Mouse (Mus musculus) stomach, embryonic 15.5 days (tissue): ENCODE data around the gene Ttll11. TPM values are rescaled to one million over a fixed set of nuclear protein-coding genes. Genes with fewer than 3 reads are reported as not detected.

Experiments
- ATAC-seq: fragments of 200-750 bp; cut with Nextera tagmentation; 2 replicates; pipeline ENCODE4 v1.8.0; 2017; ENCODE audit warnings: low read depth, moderate number of reproducible peaks, moderate TSS enrichment; ENCODE audit not compliant: insufficient read depth, low FRiP score
- H3K27ac ChIP-seq: fragments of 300-500 bp; sonication (generic); 2 replicates; pipeline ENCODE4 v1.5.1; 2015; ENCODE audit warnings: mild to moderate bottlenecking, inconsistent platforms
- H3K27me3 ChIP-seq: fragments of 300-500 bp; sonication (generic); replicated peaks from 2 replicates; pipeline ENCODE4 v1.6.1; 2015; ENCODE audit warnings: inconsistent platforms
- H3K36me3 ChIP-seq: fragments of 300-500 bp; sonication (generic); 2 replicates; pipeline ENCODE4 v1.6.1; 2015; ENCODE audit warnings: inconsistent platforms
- H3K4me1 ChIP-seq: fragments of 300-500 bp; sonication (generic); 2 replicates; pipeline ENCODE4 v1.6.1; 2015; ENCODE audit warnings: inconsistent platforms
- H3K4me2 ChIP-seq: fragments of 300-500 bp; sonication (generic); 2 replicates; pipeline ENCODE4 v1.6.1; 2015; ENCODE audit warnings: mild to moderate bottlenecking, inconsistent platforms
- H3K4me3 ChIP-seq: fragments of 300-500 bp; sonication (generic); replicated peaks from 2 replicates; pipeline ENCODE4 v1.5.1; 2015; ENCODE audit warnings: inconsistent platforms
- H3K9ac ChIP-seq: fragments of 300-500 bp; sonication (generic); 2 replicates; pipeline ENCODE4 v1.6.1; 2015; ENCODE audit warnings: inconsistent platforms
- H3K9me3 ChIP-seq: fragments of 300-500 bp; sonication (generic); 2 replicates; pipeline ENCODE4 v1.6.1; 2016; ENCODE audit warnings: inconsistent platforms
- WGBS: fragments of 180-500 bp; shearing (Covaris S2); methylation state at CpG from one replicate; pipeline ENCODE4 v1.1.7; 2015; 5-methylcytosine and 5-hydroxymethylcytosine counted together
- polyA plus RNA-seq: library from polyadenylated mRNA; unstranded; fragments of >200 nt; fragmentation: Nextera tagmentation; extraction: Ambion mirVana; gene quantifications from 2 replicates; pipeline ENCODE4 v1.2.1, GENCODE M21; 2015

The Ttll11 gene
- polyA plus RNA-seq, 1 experiment from 2014 or later = 0.65 TPM

DNA sequence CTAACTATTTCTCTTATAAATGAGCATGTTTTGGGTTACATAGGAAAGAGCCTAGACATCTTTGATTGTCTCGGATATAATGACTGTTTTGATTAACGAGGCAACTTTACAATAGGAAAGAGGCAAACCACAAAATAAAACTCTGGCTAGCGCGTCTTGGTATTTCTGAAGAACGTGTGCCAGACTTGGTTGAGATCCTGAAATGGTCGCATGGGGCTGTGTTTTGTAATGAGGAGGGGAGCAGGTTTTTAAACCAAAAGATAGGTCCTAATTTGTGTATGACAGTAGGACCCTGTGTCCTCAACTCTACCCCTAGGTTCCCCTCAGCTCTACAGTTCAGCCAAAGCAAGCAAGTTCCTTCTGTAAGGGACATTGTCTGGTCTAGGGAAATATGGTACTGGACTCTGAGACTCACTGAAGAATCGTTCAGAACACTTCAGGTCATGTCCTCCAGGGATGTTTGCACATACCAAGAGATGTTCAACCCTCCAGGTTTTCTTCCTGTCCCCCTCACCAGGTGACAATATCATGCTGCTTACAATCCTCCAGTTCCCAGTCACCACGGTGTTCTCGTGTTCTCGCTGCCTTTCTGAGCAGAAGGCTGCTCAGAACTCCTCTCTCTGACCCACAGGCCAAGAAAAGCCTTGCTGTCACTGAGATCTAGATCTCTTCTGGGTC, 147.7 kb downstream of the Ttll11 start:
- Histone ChIP-seq H3K36me3 (no peaks in the 10 kb centered on the region), H3K9ac (no peak overlapping the region), H3K4me2 (no peak overlapping the region), H3K4me1 (peaks cover 7% of the 10 kb centered on the region; the same call in 1 of the 2 replicates), H3K27ac (no peak overlapping the region), H3K27me3 (no peaks in the 10 kb centered on the region), H3K9me3 (no peaks in the 10 kb centered on the region), H3K4me3 (no peak overlapping the region)
- 73% methylated on average over 10 of the region's 10 CpGs for WGBS
- no peak for ATAC-seq

DNA sequence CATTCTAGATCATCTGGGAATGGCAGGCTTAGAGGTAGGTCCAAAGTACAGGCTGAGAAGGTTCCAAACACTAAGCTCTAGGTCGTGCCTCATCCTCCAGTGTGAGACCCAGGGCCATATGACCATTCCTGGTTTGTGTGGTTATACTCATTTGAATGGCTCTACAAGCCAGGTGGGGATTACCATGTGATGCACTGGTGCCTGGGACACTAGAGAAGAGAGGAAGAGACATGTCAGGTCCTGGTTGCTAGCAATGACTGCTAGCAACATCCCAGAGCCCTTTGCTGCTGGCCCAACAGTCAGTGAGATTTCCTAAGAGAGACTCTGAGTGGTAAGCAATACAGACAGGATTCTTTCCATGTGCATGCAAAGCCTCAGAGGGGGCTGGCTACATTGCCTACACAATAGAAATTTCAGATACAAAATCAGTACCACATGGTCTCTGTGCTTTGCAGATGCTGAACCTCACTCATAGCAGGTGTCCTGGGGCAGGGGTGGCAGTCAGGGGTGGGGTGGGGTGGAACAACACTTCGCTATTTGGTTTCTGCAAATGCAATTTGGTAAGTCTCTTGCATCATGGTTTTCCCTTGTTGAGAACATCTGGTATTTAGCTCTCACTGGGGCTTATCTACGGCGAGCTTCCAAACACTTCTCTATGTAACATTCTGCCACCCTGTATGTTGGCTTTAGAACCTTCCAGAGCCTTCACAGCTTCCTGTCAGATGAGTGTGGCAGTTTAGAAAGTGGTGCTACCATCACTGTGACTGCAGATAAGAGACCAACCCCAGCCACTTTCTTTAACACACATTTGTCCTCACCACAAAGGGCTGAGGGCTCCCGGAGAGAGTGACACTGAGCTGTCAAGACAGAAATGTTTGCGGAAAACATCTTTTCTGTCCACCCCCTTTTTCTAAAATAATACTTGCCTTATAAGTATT, 148.5 kb downstream of the Ttll11 start:
- no peaks in the 10 kb centered on the region for H3K27me3 ChIP-seq
- 74% methylated on average over 6 of the region's 6 CpGs for WGBS
- no peak for ATAC-seq
- no peak overlapping the region for H3K27ac ChIP-seq
- no peak overlapping the region for H3K9ac ChIP-seq
- H3K9me3 ChIP-seq = no peaks in the 10 kb centered on the region
- no peak overlapping the region for H3K4me3 ChIP-seq
- H3K4me2 ChIP-seq = no peak overlapping the region
- H3K4me1 ChIP-seq = peaks cover 7% of the 10 kb centered on the region; the same call in 1 of the 2 replicates
- H3K36me3 ChIP-seq = no peaks in the 10 kb centered on the region

DNA sequence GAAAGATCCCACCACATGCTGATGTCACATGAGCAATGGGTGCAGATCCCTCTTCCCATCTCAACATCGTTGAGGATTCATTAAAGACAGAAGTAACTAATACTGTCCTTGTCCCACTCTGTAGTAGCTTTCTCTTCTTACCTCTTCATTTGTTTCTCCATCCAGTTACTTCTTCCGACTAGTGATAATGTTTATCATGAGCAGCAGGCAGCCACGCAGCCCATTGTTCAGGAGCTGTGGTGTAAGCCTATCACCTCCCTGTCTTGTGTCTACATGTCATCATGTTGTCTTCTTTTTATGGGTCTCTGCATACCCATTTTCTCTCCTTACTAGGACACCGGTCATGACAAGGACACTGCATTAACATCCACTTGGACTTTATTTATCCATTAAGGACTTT, 150.6 kb downstream of the Ttll11 start:
- no peaks in the 10 kb centered on the region for H3K27me3 ChIP-seq
- H3K36me3 ChIP-seq = no peaks in the 10 kb centered on the region
- ATAC-seq = no peak
- 89% methylated on average over 4 of the region's 4 CpGs for WGBS
- H3K9me3 ChIP-seq = no peaks in the 10 kb centered on the region
- no peak overlapping the region for H3K4me3 ChIP-seq
- no peak overlapping the region for H3K27ac ChIP-seq
- peaks cover 11% of the 10 kb centered on the region; the same call in 1 of the 2 replicates for H3K4me1 ChIP-seq
- no peak overlapping the region for H3K4me2 ChIP-seq
- no peak overlapping the region for H3K9ac ChIP-seq

DNA sequence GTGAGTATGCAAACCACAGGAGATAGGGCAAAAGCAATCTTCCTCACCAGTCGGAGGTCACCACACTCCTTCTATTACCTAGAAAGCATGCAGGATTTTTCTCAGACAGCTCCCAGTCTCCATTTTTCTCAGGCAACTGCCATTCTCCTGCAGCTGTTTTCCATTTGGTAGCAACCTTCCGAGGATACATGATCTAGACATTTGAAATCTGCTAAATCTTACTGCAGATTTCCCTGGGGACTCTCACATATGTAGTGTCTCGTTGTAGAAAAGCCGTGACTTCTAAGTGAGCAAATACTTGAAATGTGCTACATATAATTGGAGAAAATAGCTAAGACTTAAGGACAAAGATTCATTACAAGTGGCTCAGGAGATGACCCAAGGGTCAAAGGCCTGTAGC, 151.8 kb downstream of the Ttll11 start:
- ATAC-seq = no peak
- H3K9ac ChIP-seq = no peak overlapping the region
- no peaks in the 10 kb centered on the region for H3K27me3 ChIP-seq
- H3K27ac ChIP-seq = no peak overlapping the region
- H3K4me1 ChIP-seq = peaks cover 10% of the 10 kb centered on the region; the same call in 1 of the 2 replicates
- H3K36me3 ChIP-seq = no peaks in the 10 kb centered on the region
- no peaks in the 10 kb centered on the region for H3K9me3 ChIP-seq
- no peak overlapping the region for H3K4me3 ChIP-seq
- 78% methylated on average over 4 of the region's 4 CpGs for WGBS
- H3K4me2 ChIP-seq = no peak overlapping the region

DNA sequence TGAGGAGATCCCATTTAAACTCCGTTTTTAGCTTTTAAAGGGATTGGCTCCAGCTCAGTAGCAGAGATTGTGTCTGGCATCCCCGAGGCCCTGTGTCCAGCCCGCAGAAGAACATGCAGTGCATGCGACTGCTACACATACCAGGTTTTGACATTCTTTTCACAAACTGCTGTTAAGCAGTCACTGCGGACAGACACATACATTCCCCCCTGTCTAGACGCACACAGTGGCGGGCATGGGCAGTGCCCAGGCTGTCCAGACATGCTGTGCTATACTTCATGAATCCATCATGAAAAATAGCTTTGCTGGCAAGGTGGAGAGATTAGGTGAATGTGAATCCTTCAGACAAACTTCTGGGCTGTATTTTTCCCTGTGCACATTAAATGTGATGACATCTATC, 154.6 kb downstream of the Ttll11 start:
- H3K9ac ChIP-seq = no peak overlapping the region
- no peaks in the 10 kb centered on the region for H3K36me3 ChIP-seq
- no peak overlapping the region for H3K4me3 ChIP-seq
- no peak overlapping the region for H3K27ac ChIP-seq
- H3K9me3 ChIP-seq = no peaks in the 10 kb centered on the region
- no peaks in the 10 kb centered on the region for H3K27me3 ChIP-seq
- WGBS = 63% methylated on average over 7 of the region's 7 CpGs
- H3K4me2 ChIP-seq = no peak overlapping the region
- ATAC-seq = no peak
- 0 out of 2 replicates have a peak, but pooled peaks cover 4% of the 10 kb centered on the region for H3K4me1 ChIP-seq

DNA sequence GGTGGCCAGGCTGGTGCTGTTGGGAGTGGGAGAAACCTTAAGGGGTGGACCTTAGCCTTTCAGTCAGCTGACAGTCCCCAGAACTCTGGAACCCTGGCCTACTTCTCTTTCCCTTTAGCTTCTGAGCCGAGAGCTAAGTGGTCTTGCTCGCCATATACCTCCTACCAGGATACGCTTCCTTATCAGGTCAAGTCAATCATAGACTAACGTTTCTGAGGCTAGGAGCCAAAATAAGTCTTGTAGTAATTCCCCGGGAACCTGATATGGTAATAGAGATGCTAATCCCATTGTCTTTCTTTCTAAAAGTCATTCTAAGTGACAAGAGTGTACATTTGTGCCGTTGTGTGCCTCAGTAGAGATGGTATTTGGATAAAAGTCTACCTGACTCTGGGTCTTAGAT, 156.1 kb downstream of the Ttll11 start:
- 0 out of 2 replicates have a peak, but pooled peaks cover 4% of the 10 kb centered on the region for H3K4me1 ChIP-seq
- ATAC-seq = no peak
- H3K36me3 ChIP-seq = no peaks in the 10 kb centered on the region
- no peak overlapping the region for H3K9ac ChIP-seq
- H3K9me3 ChIP-seq = no peaks in the 10 kb centered on the region
- H3K4me2 ChIP-seq = no peak overlapping the region
- 72% methylated on average over 6 of the region's 6 CpGs for WGBS
- no peak overlapping the region for H3K27ac ChIP-seq
- no peak overlapping the region for H3K4me3 ChIP-seq
- no peaks in the 10 kb centered on the region for H3K27me3 ChIP-seq

DNA sequence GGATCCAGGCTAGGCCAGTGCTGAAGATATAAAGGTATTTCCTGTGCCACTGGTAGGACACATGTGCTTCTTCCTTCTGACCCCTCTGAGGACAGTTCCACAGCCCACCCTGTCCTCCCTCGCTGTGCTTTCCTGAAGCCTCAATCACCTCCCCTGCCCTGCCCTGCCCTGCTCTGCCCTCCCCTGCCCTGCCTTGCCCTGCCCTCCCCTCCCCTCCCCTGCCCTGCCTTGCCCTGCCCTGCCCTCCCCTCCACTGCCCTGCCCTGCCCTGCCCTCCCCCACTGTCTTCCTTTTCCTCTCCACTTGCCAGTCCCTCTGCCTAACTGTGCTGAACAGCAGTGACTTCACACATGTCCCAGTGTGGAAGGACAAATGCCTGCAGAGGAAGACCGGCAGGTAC, 160.8 kb downstream of the Ttll11 start:
- Histone ChIP-seq H3K36me3 (no peaks in the 10 kb centered on the region), H3K4me3 (no peak overlapping the region), H3K4me1 (no peaks in the 10 kb centered on the region), H3K27ac (no peak overlapping the region), H3K27me3 (no peaks in the 10 kb centered on the region), H3K9me3 (no peaks in the 10 kb centered on the region), H3K9ac (no peak overlapping the region), H3K4me2 (no peak overlapping the region)
- 0 out of 2 replicates have a peak, but pooled peaks have one; percentile 18 for ATAC-seq
- 34% methylated on average over 2 of the region's 2 CpGs for WGBS

DNA sequence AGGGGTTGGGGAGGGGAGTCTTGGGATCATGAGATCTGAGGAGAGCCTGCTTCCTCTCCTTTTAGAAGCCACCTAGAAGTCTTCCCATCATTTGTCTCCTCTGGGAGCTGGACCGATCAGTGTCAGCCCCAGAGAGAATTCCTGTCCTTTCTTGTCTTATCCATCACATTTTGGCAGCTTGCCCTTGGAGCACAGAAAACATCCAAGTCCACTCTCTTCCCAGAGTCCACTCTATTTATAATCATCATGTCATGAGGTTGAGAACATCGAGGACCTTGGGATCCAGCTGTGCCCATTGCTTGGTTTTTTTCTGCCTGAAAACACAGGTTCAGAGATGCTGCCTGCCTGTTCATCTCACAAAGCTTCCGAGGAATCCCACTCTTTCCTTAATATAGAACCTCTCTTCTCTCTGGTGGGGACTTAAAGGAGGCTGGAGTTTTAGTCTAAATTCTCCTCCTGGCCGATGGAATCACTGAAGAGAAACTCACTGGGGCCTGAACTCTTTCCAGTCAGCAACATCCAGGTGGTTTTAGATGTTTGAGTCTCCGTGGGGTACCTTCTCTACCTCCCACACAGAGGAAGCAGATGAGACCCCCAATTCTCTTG, 163.6 kb downstream of the Ttll11 start:
- WGBS = 65% methylated on average over 5 of the region's 5 CpGs
- no peak overlapping the region for H3K4me2 ChIP-seq
- no peaks in the 10 kb centered on the region for H3K27me3 ChIP-seq
- H3K4me1 ChIP-seq = no peaks in the 10 kb centered on the region
- no peak for ATAC-seq
- no peak overlapping the region for H3K9ac ChIP-seq
- no peaks in the 10 kb centered on the region for H3K36me3 ChIP-seq
- no peak overlapping the region for H3K27ac ChIP-seq
- H3K4me3 ChIP-seq = no peak overlapping the region
- no peaks in the 10 kb centered on the region for H3K9me3 ChIP-seq

DNA sequence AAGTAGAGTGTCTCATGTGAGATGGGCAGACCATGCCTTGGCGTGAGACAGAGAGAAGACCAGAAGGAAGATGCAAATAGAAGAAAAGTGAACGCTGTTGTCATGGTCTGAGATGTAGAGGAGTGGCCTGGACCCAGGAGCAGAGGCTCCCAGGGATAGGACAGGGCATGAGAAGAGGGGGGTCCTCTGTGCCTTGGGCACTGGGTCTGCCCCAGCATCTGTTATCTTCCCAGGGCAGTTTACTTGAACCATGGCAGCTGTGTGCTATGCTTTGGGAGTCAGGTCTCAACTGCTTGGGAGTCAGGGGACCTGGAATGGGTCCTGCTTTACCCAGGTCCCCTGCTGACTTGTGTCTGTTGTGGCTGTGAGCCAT, 167.2 kb downstream of the Ttll11 start:
- H3K9ac ChIP-seq = no peak overlapping the region
- H3K27ac ChIP-seq = no peak overlapping the region
- H3K4me1 ChIP-seq = peaks cover 3% of the 10 kb centered on the region; the same call in 1 of the 2 replicates
- H3K4me2 ChIP-seq = no peak overlapping the region
- H3K4me3 ChIP-seq = no peak overlapping the region
- no peak for ATAC-seq
- H3K9me3 ChIP-seq = no peaks in the 10 kb centered on the region
- no peaks in the 10 kb centered on the region for H3K27me3 ChIP-seq
- WGBS = 72% methylated on average over 2 of the region's 2 CpGs
- no peaks in the 10 kb centered on the region for H3K36me3 ChIP-seq

DNA sequence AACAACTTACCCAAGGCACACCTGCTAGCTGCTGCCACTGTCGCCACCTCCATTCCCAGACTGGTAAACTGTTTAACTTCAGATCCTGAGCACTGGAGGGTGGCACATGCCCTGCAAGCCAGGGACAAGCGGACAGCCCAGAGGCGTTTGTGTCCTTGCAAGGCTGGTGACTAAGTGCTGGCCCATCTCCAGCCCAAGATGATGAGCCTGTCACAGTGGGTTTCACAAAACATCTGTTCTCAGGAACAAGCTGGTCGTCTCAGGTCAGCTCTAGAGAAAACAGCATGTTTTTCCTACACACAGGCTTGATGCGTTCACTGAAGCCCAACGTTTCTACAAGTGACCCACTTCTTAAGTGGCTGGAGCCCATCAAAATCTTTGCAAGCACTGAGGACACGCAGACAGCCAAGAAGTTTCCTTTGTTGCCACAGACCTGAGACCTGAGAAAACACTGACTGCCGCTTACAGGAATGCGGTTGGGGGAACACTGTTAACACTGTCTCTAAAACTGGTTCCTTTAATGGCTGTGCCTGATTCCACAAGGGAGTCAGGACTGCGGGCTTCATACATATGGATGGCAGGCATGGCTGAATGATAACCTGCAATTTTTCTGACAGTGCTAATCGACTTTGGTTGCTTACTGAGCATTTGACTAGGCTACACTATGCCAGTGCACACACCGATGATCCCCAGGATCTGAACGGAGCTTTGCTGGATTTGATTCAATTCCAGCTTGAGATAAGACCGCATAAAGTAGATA, 167.7 kb downstream of the Ttll11 start:
- Histone ChIP-seq H3K36me3 (no peaks in the 10 kb centered on the region), H3K4me3 (no peak overlapping the region), H3K9me3 (no peaks in the 10 kb centered on the region), H3K4me1 (peaks cover 3% of the 10 kb centered on the region; the same call in 1 of the 2 replicates), H3K9ac (no peak overlapping the region), H3K27me3 (no peaks in the 10 kb centered on the region), H3K4me2 (no peak overlapping the region), H3K27ac (no peak overlapping the region)
- ATAC-seq = no peak
- 59% methylated on average over 14 of the region's 14 CpGs for WGBS

DNA sequence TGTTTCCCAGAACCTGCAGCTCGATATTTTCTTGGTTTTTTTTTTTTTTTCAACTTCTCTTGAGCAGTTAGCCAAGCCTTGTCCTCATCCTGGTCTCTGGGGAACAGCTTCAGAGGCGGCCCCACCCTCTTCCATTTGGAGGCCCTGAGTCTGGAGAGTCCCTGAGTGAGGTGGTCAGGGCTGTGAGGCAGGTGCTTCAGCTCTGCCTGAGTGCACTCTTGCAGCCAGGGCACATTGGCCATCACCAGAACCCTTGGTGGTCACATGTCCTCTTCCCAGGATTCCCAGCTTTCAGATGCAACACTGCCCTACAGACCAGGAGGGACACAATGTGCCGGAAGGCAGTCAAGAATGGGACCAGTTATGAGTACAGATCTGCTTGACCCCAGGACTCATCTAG, 169.7 kb downstream of the Ttll11 start:
- no peak for ATAC-seq
- H3K9ac ChIP-seq = no peak overlapping the region
- H3K27me3 ChIP-seq = no peaks in the 10 kb centered on the region
- H3K36me3 ChIP-seq = no peaks in the 10 kb centered on the region
- H3K27ac ChIP-seq = no peak overlapping the region
- H3K4me2 ChIP-seq = no peak overlapping the region
- no peak overlapping the region for H3K4me3 ChIP-seq
- H3K4me1 ChIP-seq = peaks cover 3% of the 10 kb centered on the region; the same call in 1 of the 2 replicates
- H3K9me3 ChIP-seq = no peaks in the 10 kb centered on the region
- 74% methylated on average over 3 of the region's 3 CpGs for WGBS
